Mouse (Mus musculus): ENCODE measurements around the gene Zfand4. TPM values are rescaled to one million over a fixed set of nuclear protein-coding genes. Genes with fewer than 3 reads are reported as not detected.

Zfand4 gene
- total RNA-seq, 2 experiments from 2014 or later = 6.2 to 9.1 TPM

DNA sequence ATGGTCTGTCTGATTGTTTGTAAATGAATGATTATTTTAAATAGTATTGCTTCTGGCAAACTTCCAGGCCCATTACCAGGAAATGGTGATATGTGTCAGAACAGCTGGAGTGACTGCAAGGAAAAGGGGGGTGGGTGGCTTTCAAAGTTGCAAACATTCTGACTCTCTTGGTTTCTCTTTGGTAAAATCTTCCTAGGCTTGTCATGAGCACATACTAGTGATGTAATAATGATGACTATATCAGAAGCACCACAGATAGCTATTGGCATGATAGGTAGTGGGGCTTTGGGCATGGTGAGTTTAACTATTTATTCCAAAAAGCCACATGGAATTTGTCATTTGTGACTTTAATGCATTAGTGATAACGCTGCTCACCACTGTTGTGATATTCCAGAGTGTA, 110.1 kb downstream of the Zfand4 start:
- no peak for DNase-seq

DNA sequence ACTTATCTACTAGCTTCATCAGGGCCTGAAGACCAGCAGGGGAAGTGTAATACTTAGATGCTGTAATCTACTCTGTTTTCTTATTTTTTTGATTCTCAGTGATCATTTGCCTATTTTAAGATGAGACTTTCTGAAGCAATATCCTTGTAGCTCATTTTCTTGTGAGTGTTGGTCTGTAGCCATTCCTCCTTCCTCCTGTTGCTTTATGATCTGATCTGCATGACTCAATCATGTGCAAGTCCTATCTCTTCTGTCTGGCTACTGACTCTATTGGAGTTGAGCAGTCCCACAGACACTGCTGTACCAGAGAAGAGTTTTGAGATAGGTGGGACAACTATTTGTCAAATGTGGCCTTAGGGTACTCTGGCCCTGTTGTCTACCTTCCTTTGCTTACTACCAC, 110.6 kb downstream of the Zfand4 start:
- no peak for DNase-seq

DNA sequence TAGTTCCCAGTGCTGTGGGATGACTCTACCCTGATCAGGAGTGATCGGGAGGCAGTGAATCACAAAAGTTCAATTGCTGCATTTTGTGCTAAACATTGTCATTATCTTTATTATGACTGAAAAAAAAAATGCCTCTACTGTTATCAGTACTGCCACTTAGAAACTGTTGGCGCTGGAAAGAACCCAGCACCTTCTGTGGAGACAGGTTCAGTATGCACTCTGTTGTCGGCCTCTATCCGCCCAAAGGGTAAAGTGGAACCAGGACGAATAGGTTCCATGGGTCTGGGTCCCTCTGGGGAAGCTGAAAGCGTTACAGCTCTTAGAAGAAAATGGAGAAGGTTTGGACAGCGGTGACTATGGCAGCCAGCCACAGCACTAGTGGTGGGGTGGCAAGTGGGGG, 114.9 kb downstream of the Zfand4 start:
- no peak for DNase-seq

Other genes starting within 250 kb of the Zfand4 start
- 10 to 100 TPM; 80.7 to 90.9 TPM for gene Tmcc1, start 70.7 kb upstream of the Zfand4 start, total RNA-seq (2021)
- gene Washc2, start 56.2 kb upstream of the Zfand4 start, total RNA-seq (2021) = 100 to 1,000 TPM in 1 of 2 experiments, 10 to 100 TPM in 1; 97.6 to 105 TPM
- 10 to 100 TPM; 57.4 to 58.7 TPM for gene March8, start 73.8 kb downstream of the Zfand4 start, total RNA-seq (2021)
- 1 to 10 TPM; 1.4 to 1.7 TPM for gene Alox5, start 197.0 kb downstream of the Zfand4 start, total RNA-seq (2021)
- not detected for gene Olfr211, start 224.9 kb downstream of the Zfand4 start, total RNA-seq (2021)
- gene Olfr212, start 242.3 kb downstream of the Zfand4 start, total RNA-seq (2021) = not detected